Mouse (Mus musculus): ENCODE measurements around the gene Ccr5.
"Not testable (repeated sequence)": the region's sequence is repeated elsewhere in the genome, so short reads cannot be mapped to it uniquely, and the experiment has no call there.

Ccr5 gene

GRCm38 (mm10) chr9:124121387-124122184, at the start of gene Ccr5:
TSS of gene Ccr5 (plus strand) at chr9:124121543.
- peak in 1 of 2 experiments; percentile 31 for DNase-seq

- no peak for DNase-seq
These were observed 41.5 kb upstream of the Ccr5 start for GRCm38 (mm10) chr9:124079803-124080202.

- DNase-seq, result not testable (repeated sequence)
These were observed 40.9 kb upstream of the Ccr5 start for GRCm38 (mm10) chr9:124080471-124080870.

- DNase-seq, result no peak
These were observed 30.9 kb upstream of the Ccr5 start for GRCm38 (mm10) chr9:124090441-124090840.

- no peak for DNase-seq
These were observed 22.2 kb upstream of the Ccr5 start for GRCm38 (mm10) chr9:124099127-124099526.

GRCm38 (mm10) chr9:124100357-124100756, 21.0 kb upstream of the Ccr5 start:
- no peak for DNase-seq

GRCm38 (mm10) chr9:124101723-124102122, 19.6 kb upstream of the Ccr5 start, which contains the start of gene Ccr2:
TSS of gene Ccr2 (plus strand) at chr9:124101950.
- DNase-seq, result no peak

GRCm38 (mm10) chr9:124103199-124103598, 18.1 kb upstream of the Ccr5 start:
- no peak for DNase-seq

GRCm38 (mm10) chr9:124105196-124105595, 16.1 kb upstream of the Ccr5 start:
- no peak for DNase-seq

GRCm38 (mm10) chr9:124107232-124107631, 14.1 kb upstream of the Ccr5 start:
- no peak for DNase-seq

- no peak for DNase-seq
These were observed 12.8 kb upstream of the Ccr5 start for GRCm38 (mm10) chr9:124108356-124109127.

GRCm38 (mm10) chr9:124111997-124112396, 9.3 kb upstream of the Ccr5 start:
- DNase-seq, result no peak

GRCm38 (mm10) chr9:124112591-124113239, 8.6 kb upstream of the Ccr5 start:
- no peak for DNase-seq

GRCm38 (mm10) chr9:124113777-124114176, 7.6 kb upstream of the Ccr5 start:
- DNase-seq, result no peak

- peak; percentile 15 to 26 for DNase-seq
These were observed 2.9 kb upstream of the Ccr5 start for GRCm38 (mm10) chr9:124118489-124118888.

- no peak for DNase-seq
These were observed 4.2 kb downstream of the Ccr5 start for GRCm38 (mm10) chr9:124125576-124125975.

- peak in 1 of 2 experiments; percentile 18 for DNase-seq
These were observed 5.0 kb downstream of the Ccr5 start for GRCm38 (mm10) chr9:124126373-124126772.

GRCm38 (mm10) chr9:124127412-124127811, 6.1 kb downstream of the Ccr5 start:
- DNase-seq, result no peak

GRCm38 (mm10) chr9:124128379-124128778, 7.0 kb downstream of the Ccr5 start:
- no peak for DNase-seq

- not testable (repeated sequence) for DNase-seq
These were observed 11.6 kb downstream of the Ccr5 start for GRCm38 (mm10) chr9:124132899-124133298.

GRCm38 (mm10) chr9:124134919-124135318, 13.6 kb downstream of the Ccr5 start:
- DNase-seq, result not testable (repeated sequence)

- DNase-seq, result no peak
These were observed 16.3 kb downstream of the Ccr5 start for GRCm38 (mm10) chr9:124137619-124138018.

GRCm38 (mm10) chr9:124138055-124138775, 16.9 kb downstream of the Ccr5 start:
- DNase-seq, result no peak
